Mouse (Mus musculus): ENCODE data around the gene Rasgef1c. TPM values are rescaled to one million over a fixed set of nuclear protein-coding genes. Genes with fewer than 3 reads are reported as not detected.

Gene Rasgef1c
- polyA plus RNA-seq, 1 experiment from 2014 or later = 0.32 TPM

- WGBS = 19% methylated on average over 15 of the region's 15 CpGs
- H3K9me3 ChIP-seq (ENCODE audit: control insufficient read depth, low read length) = no peaks in the 10 kb centered on the region
- peak overlapping the region; percentile 100 for H3K4me2 ChIP-seq (ENCODE audit: low read depth, severe bottlenecking)
- H3K4me1 ChIP-seq (ENCODE audit: control insufficient read depth, insufficient read depth, low read length) = no peaks in the 10 kb centered on the region
- no peak for DNase-seq (ENCODE audit: low spot score)
- H3K9ac ChIP-seq (ENCODE audit: low read length) = no peak overlapping the region
- no peak overlapping the region for H3K27ac ChIP-seq (replicated peaks; ENCODE audit: low read depth, low read length)
- no peak for ATAC-seq (ENCODE audit: insufficient number of reproducible peaks, low FRiP score, low TSS enrichment, low read depth)
- peaks cover 16% of the 10 kb centered on the region for H3K27me3 ChIP-seq (ENCODE audit: control insufficient read depth, insufficient read depth, low read length)
- no peaks in the 10 kb centered on the region for H3K36me3 ChIP-seq (ENCODE audit: control insufficient read depth, insufficient read depth, low read length)
- H3K4me3 ChIP-seq (ENCODE audit: low read depth, low read length) = peak overlapping the region; percentile 44
Measured at GRCm38 (mm10) chr11:49900962-49901658, 525 bp upstream of the Rasgef1c start.

- no peak overlapping the region for H3K27ac ChIP-seq (replicated peaks; ENCODE audit: low read depth, low read length)
- peaks cover 16% of the 10 kb centered on the region for H3K27me3 ChIP-seq (ENCODE audit: control insufficient read depth, insufficient read depth, low read length)
- no peaks in the 10 kb centered on the region for H3K4me1 ChIP-seq (ENCODE audit: control insufficient read depth, insufficient read depth, low read length)
- DNase-seq (ENCODE audit: low spot score) (peak; percentile 79), ATAC-seq (ENCODE audit: insufficient number of reproducible peaks, low FRiP score, low TSS enrichment, low read depth) (0 out of 2 replicates have a peak, but pooled peaks have one; percentile 29)
- H3K4me3 ChIP-seq (ENCODE audit: low read depth, low read length) = no peak overlapping the region
- no peak overlapping the region for H3K4me2 ChIP-seq (ENCODE audit: low read depth, severe bottlenecking)
- no peaks in the 10 kb centered on the region for H3K9me3 ChIP-seq (ENCODE audit: control insufficient read depth, low read length)
- no peak overlapping the region for H3K9ac ChIP-seq (ENCODE audit: low read length)
- H3K36me3 ChIP-seq (ENCODE audit: control insufficient read depth, insufficient read depth, low read length) = no peaks in the 10 kb centered on the region
- 9% methylated on average over 7 of the region's 7 CpGs for WGBS
Measured at GRCm38 (mm10) chr11:49903333-49903732, 1.7 kb downstream of the Rasgef1c start.

GRCm38 (mm10) chr11:49918521-49919180 is 17.0 kb downstream of the Rasgef1c start:
- no peaks in the 10 kb centered on the region for H3K9me3 ChIP-seq (ENCODE audit: control insufficient read depth, low read length)
- no peaks in the 10 kb centered on the region for H3K36me3 ChIP-seq (ENCODE audit: control insufficient read depth, insufficient read depth, low read length)
- H3K9ac ChIP-seq (ENCODE audit: low read length) = no peak overlapping the region
- 50% methylated on average over 15 of the region's 15 CpGs for WGBS
- H3K27me3 ChIP-seq (ENCODE audit: control insufficient read depth, insufficient read depth, low read length) = no peaks in the 10 kb centered on the region
- no peak for ATAC-seq (ENCODE audit: insufficient number of reproducible peaks, low FRiP score, low TSS enrichment, low read depth)
- no peaks in the 10 kb centered on the region for H3K4me1 ChIP-seq (ENCODE audit: control insufficient read depth, insufficient read depth, low read length)
- H3K4me2 ChIP-seq (ENCODE audit: low read depth, severe bottlenecking) = no peak overlapping the region
- H3K4me3 ChIP-seq (ENCODE audit: low read depth, low read length) = no peak overlapping the region
- no peak overlapping the region for H3K27ac ChIP-seq (replicated peaks; ENCODE audit: low read depth, low read length)
- DNase-seq (ENCODE audit: low spot score) = no peak

DNA sequence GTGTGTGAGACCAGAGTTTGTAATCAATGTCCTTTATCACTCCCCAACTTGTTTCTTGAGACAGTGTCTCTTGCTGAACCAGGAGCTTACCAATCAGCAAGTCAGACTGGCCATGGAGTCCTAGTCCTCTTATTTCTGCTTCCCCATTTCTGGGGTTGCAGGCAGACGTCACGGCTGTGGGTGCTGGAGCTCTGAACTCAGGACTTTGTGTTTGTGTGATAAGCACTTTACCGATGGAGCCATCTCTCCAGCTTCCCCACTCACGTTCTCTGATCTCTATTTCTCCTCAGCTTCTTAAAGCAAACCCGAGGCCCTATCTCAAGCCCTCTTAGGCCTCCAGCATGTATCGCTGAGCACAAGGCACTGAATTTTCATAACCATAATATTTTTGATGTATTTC is 17.7 kb downstream of the Rasgef1c start:
- 85% methylated on average over 6 of the region's 6 CpGs for WGBS
- no peak overlapping the region for H3K4me2 ChIP-seq (ENCODE audit: low read depth, severe bottlenecking)
- no peaks in the 10 kb centered on the region for H3K4me1 ChIP-seq (ENCODE audit: control insufficient read depth, insufficient read depth, low read length)
- no peak overlapping the region for H3K4me3 ChIP-seq (ENCODE audit: low read depth, low read length)
- H3K27me3 ChIP-seq (ENCODE audit: control insufficient read depth, insufficient read depth, low read length) = no peaks in the 10 kb centered on the region
- ATAC-seq (ENCODE audit: insufficient number of reproducible peaks, low FRiP score, low TSS enrichment, low read depth) = no peak
- DNase-seq (ENCODE audit: low spot score) = no peak
- H3K9ac ChIP-seq (ENCODE audit: low read length) = no peak overlapping the region
- H3K36me3 ChIP-seq (ENCODE audit: control insufficient read depth, insufficient read depth, low read length) = no peaks in the 10 kb centered on the region
- H3K27ac ChIP-seq (replicated peaks; ENCODE audit: low read depth, low read length) = no peak overlapping the region
- H3K9me3 ChIP-seq (ENCODE audit: control insufficient read depth, low read length) = no peaks in the 10 kb centered on the region

GRCm38 (mm10) chr11:49923539-49923938 is 21.9 kb downstream of the Rasgef1c start:
- no peaks in the 10 kb centered on the region for H3K36me3 ChIP-seq (ENCODE audit: control insufficient read depth, insufficient read depth, low read length)
- H3K4me3 ChIP-seq (ENCODE audit: low read depth, low read length) = no peak overlapping the region
- H3K9ac ChIP-seq (ENCODE audit: low read length) = no peak overlapping the region
- no peaks in the 10 kb centered on the region for H3K9me3 ChIP-seq (ENCODE audit: control insufficient read depth, low read length)
- H3K4me2 ChIP-seq (ENCODE audit: low read depth, severe bottlenecking) = no peak overlapping the region
- no peaks in the 10 kb centered on the region for H3K27me3 ChIP-seq (ENCODE audit: control insufficient read depth, insufficient read depth, low read length)
- no peak overlapping the region for H3K27ac ChIP-seq (replicated peaks; ENCODE audit: low read depth, low read length)
- WGBS = 41% methylated on average over 9 of the region's 9 CpGs
- peak; percentile 43 for DNase-seq (ENCODE audit: low spot score)
- peaks cover 9% of the 10 kb centered on the region for H3K4me1 ChIP-seq (ENCODE audit: control insufficient read depth, insufficient read depth, low read length)
- ATAC-seq (ENCODE audit: insufficient number of reproducible peaks, low FRiP score, low TSS enrichment, low read depth) = no peak

DNA sequence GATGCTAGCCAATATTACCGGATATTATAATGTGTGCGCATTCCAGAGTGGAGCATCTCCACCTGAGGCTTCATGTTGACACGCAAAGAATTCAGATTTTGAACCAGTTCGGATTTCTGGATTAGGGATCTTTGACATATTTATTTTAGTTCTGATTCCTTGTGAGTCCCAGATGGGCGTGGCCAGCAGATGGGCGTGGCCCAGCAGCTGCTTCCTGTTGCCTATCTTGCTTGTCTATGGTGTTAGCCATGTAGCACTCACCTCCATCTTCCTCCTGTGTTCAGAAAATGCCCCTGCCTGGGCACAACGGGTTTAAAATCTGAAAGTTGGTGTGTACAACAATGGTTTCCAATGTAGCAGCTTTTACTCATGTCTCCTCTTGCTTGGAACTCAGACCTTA is 24.5 kb downstream of the Rasgef1c start:
- H3K4me3 ChIP-seq (ENCODE audit: low read depth, low read length) = no peak overlapping the region
- DNase-seq (ENCODE audit: low spot score) (no peak), ATAC-seq (ENCODE audit: insufficient number of reproducible peaks, low FRiP score, low TSS enrichment, low read depth) (no peak)
- H3K9ac ChIP-seq (ENCODE audit: low read length) = no peak overlapping the region
- no peaks in the 10 kb centered on the region for H3K9me3 ChIP-seq (ENCODE audit: control insufficient read depth, low read length)
- H3K4me2 ChIP-seq (ENCODE audit: low read depth, severe bottlenecking) = no peak overlapping the region
- peaks cover 9% of the 10 kb centered on the region for H3K4me1 ChIP-seq (ENCODE audit: control insufficient read depth, insufficient read depth, low read length)
- H3K36me3 ChIP-seq (ENCODE audit: control insufficient read depth, insufficient read depth, low read length) = no peaks in the 10 kb centered on the region
- no peaks in the 10 kb centered on the region for H3K27me3 ChIP-seq (ENCODE audit: control insufficient read depth, insufficient read depth, low read length)
- H3K27ac ChIP-seq (replicated peaks; ENCODE audit: low read depth, low read length) = no peak overlapping the region
- WGBS = 77% methylated on average over 7 of the region's 7 CpGs

GRCm38 (mm10) chr11:49927169-49927568 is 25.5 kb downstream of the Rasgef1c start:
- H3K9me3 ChIP-seq (ENCODE audit: control insufficient read depth, low read length) = no peaks in the 10 kb centered on the region
- ATAC-seq (ENCODE audit: insufficient number of reproducible peaks, low FRiP score, low TSS enrichment, low read depth) (no peak), DNase-seq (ENCODE audit: low spot score) (peak; percentile 65)
- no peak overlapping the region for H3K9ac ChIP-seq (ENCODE audit: low read length)
- H3K27me3 ChIP-seq (ENCODE audit: control insufficient read depth, insufficient read depth, low read length) = no peaks in the 10 kb centered on the region
- peak overlapping the region; percentile 22; the same call in 1 of the 2 replicates for H3K4me2 ChIP-seq (ENCODE audit: low read depth, severe bottlenecking)
- peaks cover 9% of the 10 kb centered on the region for H3K4me1 ChIP-seq (ENCODE audit: control insufficient read depth, insufficient read depth, low read length)
- H3K4me3 ChIP-seq (ENCODE audit: low read depth, low read length) = no peak overlapping the region
- no peaks in the 10 kb centered on the region for H3K36me3 ChIP-seq (ENCODE audit: control insufficient read depth, insufficient read depth, low read length)
- WGBS = 3% methylated on average over 4 of the region's 4 CpGs
- H3K27ac ChIP-seq (replicated peaks; ENCODE audit: low read depth, low read length) = no peak overlapping the region

GRCm38 (mm10) chr11:49927670-49928069 is 26.0 kb downstream of the Rasgef1c start:
- Histone ChIP-seq H3K9me3 (ENCODE audit: control insufficient read depth, low read length) (no peaks in the 10 kb centered on the region), H3K9ac (ENCODE audit: low read length) (no peak overlapping the region), H3K27ac (replicated peaks; ENCODE audit: low read depth, low read length) (no peak overlapping the region), H3K4me2 (ENCODE audit: low read depth, severe bottlenecking) (no peak overlapping the region), H3K4me3 (ENCODE audit: low read depth, low read length) (no peak overlapping the region), H3K4me1 (ENCODE audit: control insufficient read depth, insufficient read depth, low read length) (peaks cover 9% of the 10 kb centered on the region), H3K36me3 (ENCODE audit: control insufficient read depth, insufficient read depth, low read length) (no peaks in the 10 kb centered on the region), H3K27me3 (ENCODE audit: control insufficient read depth, insufficient read depth, low read length) (no peaks in the 10 kb centered on the region)
- DNase-seq (ENCODE audit: low spot score) (no peak), ATAC-seq (ENCODE audit: insufficient number of reproducible peaks, low FRiP score, low TSS enrichment, low read depth) (no peak)
- WGBS = 46% methylated on average over 6 of the region's 6 CpGs
